Mouse (Mus musculus): ENCODE results near the gene Rasgef1a. TPM values are rescaled to one million over a fixed set of nuclear protein-coding genes. Genes with fewer than 3 reads are reported as not detected.

The Rasgef1a gene
- total RNA-seq (2021) = under 1 TPM; 0.62 to 0.63 TPM

GRCm38 (mm10) chr6:118010756-118011615, at the start of gene Rasgef1a:
Gene Rasgef1a (plus strand): TSS chr6:118011438.
- DNase-seq = no peak

DNA sequence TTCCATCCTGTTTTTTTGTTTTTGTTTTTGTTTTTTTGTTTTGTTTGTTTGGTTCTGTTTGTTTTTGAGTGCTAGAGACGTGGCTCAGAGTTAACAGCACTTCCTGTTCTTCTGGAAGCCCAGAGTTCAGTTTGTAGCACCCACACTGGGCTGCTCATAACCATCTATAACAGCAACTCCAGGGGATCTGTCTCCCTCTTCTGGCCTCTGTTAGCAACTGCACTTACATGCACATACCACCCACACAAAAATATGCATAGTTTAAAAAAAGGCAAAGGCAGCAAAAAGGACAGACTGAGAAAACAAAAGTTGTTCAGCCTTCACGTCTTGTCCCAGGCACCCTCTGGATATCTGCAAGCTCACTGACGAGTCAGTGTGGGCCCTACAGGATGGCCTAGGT, 48.0 kb upstream of the Rasgef1a start:
- DNase-seq = no peak

DNA sequence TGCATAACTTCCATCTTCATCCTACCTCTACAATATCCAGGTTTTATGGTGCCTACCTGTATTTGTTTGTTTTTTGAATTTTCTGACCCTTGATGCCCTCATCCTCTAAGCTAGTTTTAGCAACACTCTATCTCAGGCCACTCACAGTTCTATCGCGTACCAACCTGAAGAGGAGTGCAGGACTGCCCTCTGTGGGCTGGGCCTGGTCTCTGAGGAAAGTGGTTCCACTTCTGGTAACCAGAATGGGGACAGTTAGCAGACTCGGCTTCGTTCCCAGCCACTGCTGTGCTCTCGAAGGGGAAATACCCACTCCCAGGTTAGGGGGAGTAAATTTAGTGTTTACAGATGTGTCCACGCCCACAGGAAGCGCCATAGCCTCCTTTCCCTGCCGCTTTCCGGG, 44.5 kb upstream of the Rasgef1a start:
- DNase-seq = no peak

DNA sequence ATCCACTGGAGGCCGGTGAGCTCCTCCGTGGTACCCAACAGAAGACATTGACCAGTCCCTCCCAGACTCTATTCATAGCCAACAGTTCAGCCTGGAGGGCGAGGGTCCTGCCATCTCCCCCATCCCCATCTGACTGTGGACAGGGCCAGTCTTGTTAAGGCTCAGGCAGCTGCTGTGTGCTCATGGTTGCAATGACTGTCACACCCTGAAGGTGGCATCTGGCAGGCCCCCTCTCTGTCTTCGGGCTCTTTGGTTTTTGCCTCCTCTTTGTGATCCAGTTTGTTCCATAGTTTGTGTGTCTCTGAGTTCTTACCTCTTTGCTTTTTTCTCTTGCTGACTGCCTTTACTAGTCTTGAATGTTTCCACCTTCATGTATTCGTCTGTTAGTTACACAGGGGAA, 24.1 kb upstream of the Rasgef1a start:
- DNase-seq = no peak

DNA sequence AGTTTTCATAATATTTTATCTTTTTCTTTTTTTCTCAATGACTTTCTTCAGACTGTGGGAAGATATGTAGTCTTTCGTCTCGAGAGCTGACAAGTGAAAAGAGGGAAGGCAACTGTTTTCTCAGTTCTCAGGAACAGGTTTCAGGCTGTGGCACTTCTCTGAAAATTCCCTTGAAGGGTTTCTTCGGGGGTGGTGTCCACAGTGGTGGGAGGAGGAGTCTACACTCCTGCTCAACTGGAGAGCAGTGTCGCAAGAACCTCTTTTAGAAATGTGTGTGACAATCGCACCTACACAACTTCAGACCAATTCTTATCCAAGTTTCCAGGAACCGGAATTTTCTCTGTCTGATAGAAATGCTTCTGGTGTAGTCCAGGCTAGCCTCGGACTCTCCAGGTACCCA, 22.0 kb upstream of the Rasgef1a start:
- no peak for DNase-seq

- DNase-seq = no peak
These were observed 20.6 kb upstream of the Rasgef1a start for GRCm38 (mm10) chr6:117990649-117991048.

DNA sequence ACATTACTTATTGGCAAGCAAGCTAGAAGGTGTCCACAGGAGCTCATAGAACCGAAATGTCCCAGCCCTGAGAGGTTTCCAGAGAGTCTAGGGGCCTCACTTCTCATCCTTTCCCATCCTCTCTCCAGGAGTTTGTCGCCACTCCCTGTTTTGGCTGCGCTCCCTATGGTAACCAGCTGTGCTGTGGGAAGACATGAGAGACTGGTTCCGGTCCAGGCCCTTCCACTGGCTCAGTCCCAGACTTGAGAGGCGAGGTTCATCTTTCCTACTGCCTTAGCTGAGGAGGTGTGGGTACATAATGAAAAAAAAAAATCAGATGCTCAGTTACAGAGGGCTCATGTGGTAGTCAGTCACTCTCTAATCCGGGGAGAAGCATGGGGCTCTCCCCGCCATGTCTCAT, 19.9 kb upstream of the Rasgef1a start:
- DNase-seq = peak; percentile 62

- no peak for DNase-seq
These were observed 19.3 kb upstream of the Rasgef1a start for GRCm38 (mm10) chr6:117991928-117992327.

GRCm38 (mm10) chr6:117995168-117995567, 16.1 kb upstream of the Rasgef1a start:
- DNase-seq = peak; percentile 37

GRCm38 (mm10) chr6:118001272-118001671, 10.0 kb upstream of the Rasgef1a start:
- peak; percentile 41 for DNase-seq

DNA sequence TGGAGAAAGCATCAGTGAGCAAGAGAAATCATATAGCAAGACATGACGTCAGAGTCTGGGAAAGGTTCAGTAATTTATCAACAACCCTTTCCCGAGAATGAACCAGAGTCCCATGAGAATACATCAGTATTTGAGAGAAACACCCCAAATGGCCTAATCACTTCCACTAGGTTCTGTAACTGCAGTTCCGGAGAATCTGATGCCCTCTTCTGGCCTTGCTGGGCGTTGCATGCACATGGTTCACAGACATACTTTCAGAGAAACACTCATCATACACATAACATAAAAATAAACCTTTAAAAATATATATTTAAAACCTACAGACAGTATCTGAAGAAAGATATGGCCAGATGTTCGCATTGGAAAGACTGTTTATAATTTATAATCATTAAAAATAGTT, 3.9 kb upstream of the Rasgef1a start:
- DNase-seq = peak; percentile 48

DNA sequence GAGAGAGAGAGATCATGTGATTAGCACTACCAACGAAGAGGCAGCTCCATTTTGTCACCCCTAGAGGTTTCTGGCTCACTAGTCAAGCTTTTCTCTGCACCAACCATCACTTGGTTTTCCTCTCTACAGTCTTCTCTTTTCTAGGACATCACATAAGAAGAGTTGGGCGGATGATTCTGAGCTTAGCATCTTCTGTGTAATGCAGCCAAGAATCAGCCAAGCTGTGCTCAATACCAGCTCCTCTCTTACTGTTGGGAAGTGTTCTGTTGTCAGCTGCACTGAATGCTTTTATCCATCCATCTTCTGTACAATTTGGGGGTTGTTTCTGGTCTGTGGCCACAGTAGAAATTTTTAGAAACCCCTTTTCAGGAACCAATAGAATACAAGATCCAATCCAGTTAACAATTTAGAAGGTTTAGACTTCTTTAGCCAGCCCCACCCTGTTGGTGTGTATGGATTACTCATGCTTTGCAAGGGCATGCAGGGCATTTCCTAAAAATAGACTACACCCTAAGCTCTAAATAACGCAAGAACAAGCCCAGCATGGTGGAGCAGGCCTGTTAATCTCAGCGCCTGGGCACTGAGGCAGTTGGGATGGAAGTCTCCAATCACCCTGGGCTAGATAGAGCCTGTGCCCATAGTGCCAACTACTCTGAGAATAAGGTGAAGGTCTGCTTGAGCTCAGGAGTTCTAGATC, 3.2 kb upstream of the Rasgef1a start:
- DNase-seq = no peak

DNA sequence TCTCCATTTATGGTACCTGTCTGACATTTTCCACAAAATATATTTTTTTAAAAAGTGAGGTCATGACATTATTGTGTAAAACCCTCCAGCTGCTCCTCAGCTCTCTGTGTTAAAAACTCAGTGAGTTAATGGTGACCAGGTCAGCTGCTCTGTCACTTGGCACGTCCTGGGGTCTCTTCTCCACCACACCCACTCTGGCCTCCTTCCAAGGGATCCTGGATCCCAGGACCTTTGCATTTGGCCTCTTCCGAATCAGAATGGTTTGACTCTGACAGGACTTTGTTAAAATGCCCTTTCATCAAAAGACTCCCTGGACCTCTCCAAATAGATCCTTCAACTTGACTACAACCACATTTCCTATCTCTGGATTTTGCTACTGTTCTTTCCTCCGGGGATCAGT, 982 bp upstream of the Rasgef1a start:
- DNase-seq = no peak

- DNase-seq = no peak
These were observed 528 bp downstream of the Rasgef1a start for GRCm38 (mm10) chr6:118011616-118012316.

- no peak for DNase-seq
These were observed 1.1 kb downstream of the Rasgef1a start for GRCm38 (mm10) chr6:118012317-118012700.

- DNase-seq = no peak
These were observed 2.0 kb downstream of the Rasgef1a start for GRCm38 (mm10) chr6:118012987-118013866.

- DNase-seq = no peak
These were observed 3.6 kb downstream of the Rasgef1a start for GRCm38 (mm10) chr6:118014881-118015280.

GRCm38 (mm10) chr6:118015971-118016370, 4.7 kb downstream of the Rasgef1a start:
- no peak for DNase-seq

GRCm38 (mm10) chr6:118018666-118019065, 7.4 kb downstream of the Rasgef1a start:
- no peak for DNase-seq

DNA sequence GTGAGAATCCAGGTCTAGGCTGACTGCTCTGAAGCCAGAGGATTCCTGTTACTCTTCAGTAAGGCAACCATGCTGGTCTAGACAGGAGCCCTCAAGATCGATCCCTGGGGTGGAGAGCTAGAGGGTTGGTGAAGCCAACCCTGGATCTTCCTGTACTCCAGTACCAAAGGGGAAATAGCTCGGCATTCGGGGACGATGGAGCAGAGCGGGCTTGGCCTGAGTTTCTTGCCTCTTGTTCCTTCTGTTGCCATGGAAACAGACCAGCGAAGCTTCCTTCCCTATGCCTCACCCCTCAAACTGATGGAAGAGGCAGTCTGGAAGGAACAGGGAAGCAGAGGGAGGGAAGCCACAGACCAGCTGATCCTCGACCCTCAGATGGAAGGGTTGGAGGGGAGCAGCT, 8.3 kb downstream of the Rasgef1a start:
- DNase-seq = no peak

- DNase-seq = no peak
These were observed 11.8 kb downstream of the Rasgef1a start for GRCm38 (mm10) chr6:118022898-118023635.

Measured in heart, postnatal 4 days (tissue).